Mouse (Mus musculus) small intestine, adult 2 months (tissue): ENCODE measurements around the gene Gorasp1.

Experiments used
- CTCF ChIP-seq: fragments of 200-500 bp; IDR thresholded peaks from 2 replicates; pipeline ENCODE4 v1.5.1; 2012; ENCODE audit warnings: low read depth, mild to moderate bottlenecking, control low read depth, inconsistent platforms, low read length, moderate library complexity, mixed read lengths; ENCODE audit not compliant: insufficient replicate concordance, insufficient read length; ENCODE audit errors: extremely low read depth
- POLR2A ChIP-seq: fragments of 200-500 bp; IDR thresholded peaks from 2 replicates; pipeline ENCODE4 v1.6.1; 2012; ENCODE audit warnings: low read depth, mild to moderate bottlenecking, control low read depth, inconsistent platforms, low read length, moderate library complexity

DNA sequence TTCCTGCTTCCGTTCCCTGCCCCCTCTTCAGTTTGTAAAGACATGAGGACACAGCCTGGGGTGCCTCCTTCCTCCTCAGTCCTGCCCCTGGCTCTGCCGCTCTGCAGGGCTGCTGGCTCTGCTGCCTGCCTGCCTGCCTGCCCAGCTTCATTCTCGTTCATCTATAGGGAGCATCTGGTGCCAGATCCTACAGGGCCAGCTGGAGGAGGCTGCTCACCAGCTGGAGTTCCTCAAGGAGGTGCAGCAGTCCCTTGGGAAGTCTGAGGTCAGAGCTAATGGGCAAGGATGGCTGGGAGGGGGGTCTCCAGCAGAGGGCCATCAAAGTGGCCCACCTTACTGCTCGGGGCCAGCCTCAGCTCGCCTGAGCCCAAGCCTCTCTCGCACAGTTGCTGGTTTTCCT, 13.1 kb upstream of the Gorasp1 start:
- TF ChIP-seq CTCF (no peak), POLR2A (no peak)
